Mouse (Mus musculus) erythroblast, embryonic 14.5 days (primary cell): ENCODE measurements around the gene Garnl3. TPM values are rescaled to one million over a fixed set of nuclear protein-coding genes. Genes with fewer than 3 reads are reported as not detected.
"Not testable (repeated sequence)": the region's sequence is repeated elsewhere in the genome, so short reads cannot be mapped to it uniquely, and the experiment has no call there.

Source experiments
- H3K27me3 ChIP-seq: 2 replicates; pipeline ENCODE4 v1.6.1; 2012; ENCODE audit warnings: inconsistent platforms; ENCODE audit not compliant: control insufficient read depth
- H3K36me3 ChIP-seq: 2 replicates; pipeline ENCODE4 v1.6.1; 2012; ENCODE audit warnings: mild to moderate bottlenecking, inconsistent platforms; ENCODE audit not compliant: control insufficient read depth
- H3K4me1 ChIP-seq: 2 replicates; pipeline ENCODE4 v1.6.1; 2012; ENCODE audit warnings: inconsistent platforms; ENCODE audit not compliant: control insufficient read depth
- H3K4me3 ChIP-seq: replicated peaks from 2 replicates; pipeline ENCODE3; 2012; ENCODE audit warnings: moderate library complexity, mild to moderate bottlenecking, inconsistent platforms
- H3K9me3 ChIP-seq: 2 replicates; pipeline ENCODE4 v1.6.1; 2012; ENCODE audit warnings: low read length, inconsistent platforms, mixed read lengths; ENCODE audit not compliant: control insufficient read depth
- GATA1 ChIP-seq: IDR thresholded peaks from 2 replicates; pipeline ENCODE4 v1.6.1; 2012; ENCODE audit warnings: low read length, inconsistent platforms, mixed read lengths
- TAL1 ChIP-seq: IDR thresholded peaks from 3 replicates; pipeline ENCODE4 v1.6.1; 2012; ENCODE audit warnings: low read length, inconsistent platforms, mixed read lengths
- polyA plus RNA-seq: library from polyadenylated mRNA; stranded (reverse); fragments of >175 nt; gene quantifications from 2 replicates; pipeline ENCODE4 v1.2.3, GENCODE M21; 2012

Gene Garnl3
- polyA plus RNA-seq, 1 experiment = not detected

GRCm38 (mm10) chr2:33018026-33018425, 113.4 kb downstream of the Garnl3 start:
- H3K9me3 ChIP-seq = no peaks in the 10 kb centered on the region
- no peak for TF ChIP-seq GATA1
- no peak for TF ChIP-seq TAL1
- H3K36me3 ChIP-seq = no peaks in the 10 kb centered on the region
- no peaks in the 10 kb centered on the region for H3K27me3 ChIP-seq
- no peaks in the 10 kb centered on the region for H3K4me1 ChIP-seq
- H3K4me3 ChIP-seq = no peak overlapping the region

- Histone ChIP-seq H3K36me3 (no peaks in the 10 kb centered on the region), H3K4me3 (no peak overlapping the region), H3K27me3 (no peaks in the 10 kb centered on the region), H3K4me1 (no peaks in the 10 kb centered on the region), H3K9me3 (no peaks in the 10 kb centered on the region)
- TF ChIP-seq TAL1 = no peak
- no peak for TF ChIP-seq GATA1
Observed at GRCm38 (mm10) chr2:33017191-33017590, 114.3 kb downstream of the Garnl3 start.

- Histone ChIP-seq H3K9me3 (no peaks in the 10 kb centered on the region), H3K27me3 (no peaks in the 10 kb centered on the region), H3K4me3 (no peak overlapping the region), H3K36me3 (no peaks in the 10 kb centered on the region), H3K4me1 (no peaks in the 10 kb centered on the region)
- no peak for TF ChIP-seq GATA1
- no peak for TF ChIP-seq TAL1
Observed at GRCm38 (mm10) chr2:33014877-33015276, 116.6 kb downstream of the Garnl3 start.

- not testable (repeated sequence) for H3K36me3 ChIP-seq, H3K4me3 ChIP-seq, H3K9me3 ChIP-seq, H3K27me3 ChIP-seq, H3K4me1 ChIP-seq
Observed at GRCm38 (mm10) chr2:33009055-33009454, 122.4 kb downstream of the Garnl3 start.

GRCm38 (mm10) chr2:33005041-33005440, 126.4 kb downstream of the Garnl3 start:
- Histone ChIP-seq H3K4me1 (no peaks in the 10 kb centered on the region), H3K9me3 (no peaks in the 10 kb centered on the region), H3K36me3 (no peaks in the 10 kb centered on the region), H3K4me3 (no peak overlapping the region), H3K27me3 (no peaks in the 10 kb centered on the region; the same call in 1 of the 2 replicates)
- TF ChIP-seq GATA1 = no peak
- no peak for TF ChIP-seq TAL1

GRCm38 (mm10) chr2:33002144-33002543, 129.3 kb downstream of the Garnl3 start:
- Histone ChIP-seq H3K27me3 (no peaks in the 10 kb centered on the region; the same call in 1 of the 2 replicates), H3K9me3 (no peaks in the 10 kb centered on the region)
- TF ChIP-seq TAL1 (no peak), GATA1 (no peak)

GRCm38 (mm10) chr2:32999752-33000151, 131.7 kb downstream of the Garnl3 start:
- Histone ChIP-seq H3K36me3 (no peaks in the 10 kb centered on the region), H3K4me3 (no peak overlapping the region), H3K9me3 (no peaks in the 10 kb centered on the region), H3K4me1 (no peaks in the 10 kb centered on the region), H3K27me3 (no peaks in the 10 kb centered on the region; the same call in 1 of the 2 replicates)
- TF ChIP-seq TAL1 (no peak), GATA1 (no peak)

More at GRCm38 (mm10) chr2:33002144-33002543, 129.3 kb downstream of the Garnl3 start:
- Histone ChIP-seq H3K4me3 (no peak overlapping the region), H3K36me3 (no peaks in the 10 kb centered on the region), H3K4me1 (no peaks in the 10 kb centered on the region)

GRCm38 (mm10) chr2:32997792-32998191, 133.7 kb downstream of the Garnl3 start:
- H3K27me3 ChIP-seq = no peaks in the 10 kb centered on the region
- no peaks in the 10 kb centered on the region for H3K9me3 ChIP-seq
- H3K36me3 ChIP-seq = no peaks in the 10 kb centered on the region
- H3K4me3 ChIP-seq = no peak overlapping the region
- H3K4me1 ChIP-seq = no peaks in the 10 kb centered on the region
- no peak for TF ChIP-seq GATA1
- no peak for TF ChIP-seq TAL1

GRCm38 (mm10) chr2:32997081-32997480, 134.4 kb downstream of the Garnl3 start:
- H3K9me3 ChIP-seq = no peaks in the 10 kb centered on the region
- TF ChIP-seq GATA1 (no peak), TAL1 (no peak)
- no peaks in the 10 kb centered on the region for H3K27me3 ChIP-seq
- H3K4me1 ChIP-seq = no peaks in the 10 kb centered on the region
- no peak overlapping the region for H3K4me3 ChIP-seq
- H3K36me3 ChIP-seq = no peaks in the 10 kb centered on the region

- H3K4me3 ChIP-seq = no peak overlapping the region
- H3K27me3 ChIP-seq = no peaks in the 10 kb centered on the region
- H3K9me3 ChIP-seq = no peaks in the 10 kb centered on the region
- TF ChIP-seq GATA1 (no peak), TAL1 (no peak)
- no peaks in the 10 kb centered on the region for H3K4me1 ChIP-seq
- no peaks in the 10 kb centered on the region for H3K36me3 ChIP-seq
Observed at GRCm38 (mm10) chr2:32992130-32992529, 139.3 kb downstream of the Garnl3 start.
